Mouse (Mus musculus) erythroid progenitor cell, adult 5-6 weeks (primary cell): ENCODE measurements around the gene Vrk3. TPM values are rescaled to one million over a fixed set of nuclear protein-coding genes. Genes with fewer than 3 reads are reported as not detected.
"Not testable (repeated sequence)": the region's sequence is repeated elsewhere in the genome, so short reads cannot be mapped to it uniquely, and the experiment has no call there.

Experiments used
- ATAC-seq: replicated peaks from 2 replicates; pipeline ENCODE4 v1.8.0; 2016; ENCODE audit warnings: moderate number of reproducible peaks, mild to moderate bottlenecking, moderate TSS enrichment, inconsistent platforms; ENCODE audit not compliant: poor library complexity, low FRiP score, severe bottlenecking
- total RNA-seq, 2 experiments: library from RNA; stranded (forward) in 1 of 2; stranded (reverse) in 1 of 2; fragments of 150-400 nt in 1 of 2; fragments of 186-747, 209-891 nt in 1 of 2; gene quantifications; 2 replicates each; pipeline versions ENCODE4 v1.2.3 to v1.2.4; 2015 to 2017; ENCODE audit warnings: low replicate concordance in 2 of 2

Gene Vrk3
- total RNA-seq (2015; ENCODE audit: low replicate concordance) = 36.0 and 58.7 TPM in 2 replicates
- 23.4 and 41.2 TPM in 2 replicates for total RNA-seq (2017; ENCODE audit: low replicate concordance)

- peak; percentile 90 for ATAC-seq
Observed at GRCm38 (mm10) chr7:44748101-44749044, at the start of gene Vrk3. Gene Vrk3 (plus strand): TSS chr7:44748413.

- no peak for ATAC-seq
Observed at GRCm38 (mm10) chr7:44701921-44702320, 46.3 kb upstream of the Vrk3 start.

DNA sequence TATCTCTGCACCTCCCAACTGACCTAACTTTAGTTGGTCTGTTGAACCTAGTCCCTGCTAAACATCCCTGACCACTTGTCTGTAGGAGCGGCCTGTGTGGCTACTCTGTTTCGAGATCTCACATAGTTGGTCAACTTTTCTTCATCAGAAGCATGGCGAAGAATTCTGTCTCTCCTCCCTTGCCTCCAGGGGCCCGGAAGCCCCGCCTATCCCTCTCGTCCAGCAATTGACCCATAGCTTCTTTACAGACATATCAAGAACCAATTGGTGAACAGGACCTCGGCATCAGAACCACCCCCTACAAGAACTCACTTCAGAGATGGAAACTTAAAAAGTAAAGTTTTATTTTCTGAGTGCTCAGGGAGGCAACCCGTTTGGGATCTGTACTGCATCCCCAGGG is 45.2 kb upstream of the Vrk3 start:
- no peak for ATAC-seq

- ATAC-seq = no peak
Observed at GRCm38 (mm10) chr7:44704363-44704762, 43.9 kb upstream of the Vrk3 start.

DNA sequence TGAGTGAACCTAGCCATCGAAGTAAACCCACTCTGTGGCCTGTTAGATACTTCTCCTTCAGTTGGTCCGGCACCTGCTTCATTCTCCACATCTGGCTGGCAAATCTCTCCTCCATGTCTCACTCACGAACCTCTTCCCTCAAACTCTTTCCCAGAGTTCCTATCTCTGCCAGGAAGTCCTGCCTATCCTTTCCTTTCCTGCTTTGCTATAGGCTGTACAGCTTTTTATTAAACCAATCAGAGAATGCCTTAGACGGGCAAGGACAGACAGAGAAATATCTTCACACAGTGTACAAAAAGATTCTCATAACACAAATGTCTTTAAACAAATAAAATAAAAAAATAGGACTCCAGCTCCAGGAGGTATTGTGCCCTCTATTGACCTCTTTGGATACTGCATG is 43.1 kb upstream of the Vrk3 start:
- no peak for ATAC-seq

DNA sequence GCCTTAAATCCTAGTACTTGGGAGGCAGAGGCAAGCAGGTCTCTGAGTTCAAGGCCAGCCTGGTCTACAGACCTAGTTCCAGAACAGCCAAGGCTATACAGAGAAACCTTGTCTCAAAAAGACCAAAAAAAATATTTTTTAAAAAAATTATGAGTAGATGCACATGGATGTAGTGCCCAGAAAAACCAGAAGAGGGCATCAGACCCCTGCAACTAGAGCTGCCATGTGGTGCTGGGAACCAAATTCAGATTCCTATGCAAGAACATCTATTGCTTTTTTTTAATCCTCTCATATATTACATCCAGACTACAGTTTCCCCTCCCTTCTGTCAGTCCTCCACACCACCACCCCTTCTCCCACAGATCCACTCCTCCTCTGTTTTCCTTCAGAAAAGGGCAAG is 41.9 kb upstream of the Vrk3 start:
- ATAC-seq = no peak

DNA sequence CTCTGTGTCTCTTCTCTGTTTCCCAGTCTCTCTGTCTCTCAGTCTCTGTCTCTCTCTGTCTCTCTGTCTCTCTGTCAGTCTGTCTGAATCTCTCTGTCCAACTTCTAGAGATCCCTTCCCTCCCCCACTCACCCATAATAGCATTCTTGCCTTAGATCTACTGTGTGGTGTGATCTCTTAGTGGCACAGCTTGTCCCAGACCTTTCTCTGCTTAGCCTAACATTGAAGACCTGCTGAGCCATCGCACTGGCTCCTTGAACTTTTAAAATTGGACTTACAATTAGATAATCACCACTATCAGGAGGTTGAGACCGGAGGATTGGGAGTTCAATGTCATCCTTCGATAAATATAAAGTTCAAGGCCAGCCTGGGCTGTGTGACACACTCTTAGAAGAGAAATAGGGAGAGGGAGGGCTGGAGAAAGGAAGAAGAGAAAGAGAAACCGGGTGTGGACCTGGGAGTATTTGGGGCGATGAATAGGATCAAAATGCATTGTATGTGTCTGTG is 41.0 kb upstream of the Vrk3 start:
- no peak for ATAC-seq

- ATAC-seq = not testable (repeated sequence)
Observed at GRCm38 (mm10) chr7:44708093-44708492, 40.1 kb upstream of the Vrk3 start.

DNA sequence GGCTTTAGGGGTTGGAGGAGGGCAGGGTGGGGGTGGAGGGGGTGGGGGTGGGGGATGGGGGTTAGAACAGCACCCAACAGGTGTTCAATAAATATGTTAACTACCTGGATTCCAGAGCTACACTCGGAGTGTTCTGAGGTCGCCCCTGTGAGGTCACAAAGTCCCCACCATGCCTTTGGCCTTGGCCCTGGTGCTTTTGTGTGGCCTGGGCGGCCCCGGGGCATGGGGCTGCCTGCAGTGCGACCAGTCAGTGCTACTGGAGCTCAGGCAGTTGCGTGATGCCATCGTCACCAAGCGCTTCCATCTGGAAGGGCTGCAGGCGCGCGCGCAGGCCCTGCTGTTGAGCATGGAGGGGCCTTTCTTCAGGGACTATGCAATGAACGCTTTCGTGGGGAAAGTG is 39.6 kb upstream of the Vrk3 start, which contains the start of gene Izumo2:
Izumo2 (plus strand) TSS at position 169 of the 400 bp plus-strand sequence.
- no peak for ATAC-seq

GRCm38 (mm10) chr7:44709881-44710280 is 38.3 kb upstream of the Vrk3 start:
- ATAC-seq = no peak

DNA sequence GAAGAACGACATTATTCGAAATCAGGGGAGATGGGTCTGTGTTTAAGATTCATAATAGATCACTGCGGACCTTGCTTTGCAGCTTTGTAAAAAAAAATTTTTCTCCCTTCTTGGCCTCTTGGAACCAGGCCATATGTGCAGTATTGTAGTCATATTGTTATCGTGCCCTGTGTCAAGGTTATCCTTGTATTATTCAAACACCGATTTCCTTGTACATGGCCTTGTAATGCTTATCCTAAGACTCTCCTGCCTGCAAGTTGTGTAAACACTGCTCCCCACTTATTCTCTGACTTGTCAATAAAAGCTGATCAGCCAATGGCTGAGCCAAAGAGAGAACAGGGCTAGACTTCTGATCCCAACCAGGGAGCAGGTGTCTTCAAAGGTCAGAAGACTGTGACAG is 26.2 kb upstream of the Vrk3 start:
- no peak for ATAC-seq

DNA sequence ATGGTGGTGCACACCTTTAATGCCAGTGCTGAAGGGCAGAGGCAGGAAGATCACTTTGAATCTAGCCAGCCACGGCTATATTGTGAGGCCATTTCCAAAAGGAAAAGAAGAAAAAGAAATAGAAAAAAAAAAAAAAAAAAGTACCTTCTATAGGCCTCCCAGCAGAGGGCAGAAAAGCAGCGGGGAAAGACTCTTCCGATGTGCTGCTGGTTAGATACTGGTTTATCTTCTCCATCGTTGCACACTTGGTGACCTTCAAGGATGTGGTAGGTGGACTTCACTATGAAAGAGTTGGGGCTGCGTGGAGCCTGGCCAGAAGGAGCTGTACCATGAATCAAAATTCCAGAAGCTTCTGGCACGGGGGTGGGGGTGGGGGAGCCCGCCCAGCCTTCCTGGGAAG is 23.9 kb upstream of the Vrk3 start:
- ATAC-seq = no peak

DNA sequence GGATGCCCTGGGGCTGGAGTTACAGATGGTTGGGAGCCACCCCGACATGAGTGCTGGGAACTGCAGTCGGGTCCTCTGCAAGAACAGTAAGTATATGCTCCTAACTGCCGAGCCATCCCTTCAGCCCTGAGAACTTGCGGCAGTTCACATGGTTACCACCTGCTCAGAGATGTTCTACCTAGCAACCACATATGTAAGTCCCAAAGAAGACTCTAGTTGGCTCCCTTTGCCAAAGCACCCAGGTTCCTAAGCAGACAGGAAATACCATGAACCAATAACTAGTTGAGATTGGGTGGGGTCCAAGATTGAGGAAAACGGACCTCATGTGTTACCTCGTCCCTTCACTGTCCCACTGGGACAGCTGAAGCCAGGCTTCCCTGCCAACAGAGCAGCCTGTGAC is 21.9 kb upstream of the Vrk3 start:
- ATAC-seq = no peak

- no peak for ATAC-seq
Observed at GRCm38 (mm10) chr7:44727151-44727550, 21.1 kb upstream of the Vrk3 start.

- no peak for ATAC-seq
Observed at GRCm38 (mm10) chr7:44728082-44728975, 19.9 kb upstream of the Vrk3 start.

DNA sequence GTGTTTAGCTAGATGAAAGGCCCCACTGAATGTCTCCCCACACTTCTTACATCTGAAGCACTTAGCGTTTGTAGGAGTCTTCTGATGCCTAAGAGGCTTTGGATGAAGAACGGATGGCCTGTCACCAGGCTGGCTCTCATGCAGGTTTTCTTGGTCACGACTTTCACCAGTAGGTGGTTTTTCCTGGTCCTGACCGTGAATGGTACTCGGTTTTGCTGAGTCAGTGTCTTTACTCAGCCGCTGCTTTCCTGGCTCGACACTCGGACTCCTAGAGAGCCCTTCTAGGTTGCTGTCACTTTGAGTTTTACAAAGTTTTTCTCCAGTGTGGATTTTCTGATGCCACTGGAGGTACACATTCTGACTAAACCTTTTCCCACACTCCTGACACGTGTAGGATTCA is 14.5 kb upstream of the Vrk3 start:
- ATAC-seq = no peak

DNA sequence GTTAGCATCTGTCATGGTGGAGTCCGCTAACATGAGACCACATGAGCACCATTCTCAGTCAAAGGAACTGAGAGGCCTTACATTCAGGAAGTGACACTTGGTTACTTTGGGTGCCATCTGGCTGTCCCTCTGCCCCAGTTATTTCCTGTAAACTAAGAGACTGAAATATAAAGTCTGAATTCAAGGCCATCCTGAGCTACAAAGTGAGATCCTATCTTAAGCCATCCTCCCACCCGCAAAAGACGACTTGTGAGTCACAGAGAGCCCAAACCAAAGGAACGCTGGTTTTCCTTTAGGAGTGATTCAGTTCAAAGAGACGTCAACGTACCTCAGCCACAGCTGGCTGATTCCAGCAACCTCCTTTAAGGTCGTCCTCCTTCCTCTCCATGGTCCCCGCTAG is 6.9 kb upstream of the Vrk3 start:
- no peak for ATAC-seq

- no peak for ATAC-seq
Observed at GRCm38 (mm10) chr7:44744270-44744669, 3.9 kb upstream of the Vrk3 start.

DNA sequence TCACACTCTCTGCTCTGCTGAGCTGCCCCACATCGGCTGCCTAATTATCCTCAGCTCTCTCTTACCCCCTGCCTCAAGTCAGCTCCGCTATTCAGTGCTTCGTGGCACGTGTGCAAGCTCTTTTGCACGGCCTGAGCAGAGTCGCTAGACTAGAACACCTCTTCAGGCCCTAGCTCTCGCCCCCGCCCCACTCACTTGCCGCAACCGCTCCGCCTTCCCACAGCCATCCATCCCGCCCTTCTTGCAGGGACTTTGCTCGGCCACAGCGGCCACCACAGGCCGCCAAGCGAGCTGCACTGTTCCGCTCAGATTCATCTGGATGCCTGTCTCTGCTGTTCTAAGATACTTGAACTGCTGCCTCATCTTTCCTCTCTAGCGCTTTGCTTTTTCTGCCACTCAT is 3.1 kb upstream of the Vrk3 start:
- peak; percentile 55 for ATAC-seq

DNA sequence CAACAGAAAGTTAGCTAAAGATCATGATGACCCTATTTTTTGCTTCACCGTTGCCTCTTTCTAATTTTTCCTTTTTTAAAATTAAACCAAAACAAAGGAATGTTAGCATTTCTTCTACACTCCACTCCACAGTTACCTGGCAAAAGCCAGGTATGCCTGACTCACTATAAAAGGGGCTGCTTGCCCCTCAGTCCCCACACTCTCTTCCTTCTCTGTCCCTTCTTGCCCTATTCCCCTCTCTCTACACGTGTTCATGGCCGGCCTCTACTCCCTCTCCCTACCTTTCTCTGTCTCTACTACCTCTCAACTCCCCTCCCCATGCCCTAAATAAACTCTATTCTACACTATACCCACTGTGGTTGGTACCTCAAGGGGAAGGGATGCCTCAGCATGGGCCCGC is 1.1 kb upstream of the Vrk3 start:
- ATAC-seq = no peak
